Mouse (Mus musculus): ENCODE results near the gene Kcnt2.

The Kcnt2 gene

GRCm38 (mm10) chr1:140378791-140379190, 132.8 kb downstream of the Kcnt2 start:
- no peak for DNase-seq (ENCODE audit: low spot score)

- no peak for DNase-seq (ENCODE audit: low spot score)
Observed at GRCm38 (mm10) chr1:140379526-140379925, 133.6 kb downstream of the Kcnt2 start.

DNA sequence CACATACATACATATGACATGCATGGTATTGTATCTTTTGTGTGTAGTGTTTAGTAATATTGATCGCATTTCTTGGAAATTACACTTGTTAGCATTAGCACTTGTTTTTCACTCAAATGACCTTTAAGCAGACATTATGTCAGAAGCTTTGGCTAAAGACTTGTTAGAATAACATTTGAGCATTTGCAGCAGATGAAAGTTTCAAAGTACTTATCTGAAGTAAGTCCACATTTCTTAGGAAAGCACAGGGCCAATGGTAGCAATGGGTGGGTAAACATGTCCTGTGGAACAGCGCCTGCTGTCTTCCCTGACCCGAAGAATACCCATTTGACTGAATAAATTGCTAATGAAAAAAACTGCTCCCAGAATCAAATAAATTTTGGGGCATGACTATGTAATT, 135.1 kb downstream of the Kcnt2 start:
- DNase-seq (ENCODE audit: low spot score): peak; percentile 3

GRCm38 (mm10) chr1:140390301-140390700, 144.3 kb downstream of the Kcnt2 start:
- no peak for DNase-seq (ENCODE audit: low spot score)

DNA sequence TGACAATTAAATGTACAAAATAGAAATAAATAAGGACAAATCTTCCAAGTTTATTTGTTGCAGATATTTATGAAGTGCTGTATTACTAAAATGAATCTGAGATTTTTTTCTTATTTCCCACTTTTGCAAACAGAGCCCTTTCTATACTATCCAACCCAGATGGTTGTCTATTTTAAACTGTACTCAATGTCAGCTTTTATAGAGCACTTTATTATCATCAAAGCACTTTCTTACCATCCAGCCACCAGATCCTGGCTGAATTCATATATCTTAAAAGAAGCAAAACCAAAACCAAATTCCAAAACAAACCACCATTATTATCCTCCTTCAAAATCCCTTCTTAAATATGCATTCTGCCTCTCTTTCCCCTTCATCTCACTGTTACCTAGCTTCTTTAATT, 151.8 kb downstream of the Kcnt2 start:
- DNase-seq (ENCODE audit: low spot score): no peak

GRCm38 (mm10) chr1:140406631-140407288, 160.8 kb downstream of the Kcnt2 start:
- DNase-seq (ENCODE audit: low spot score): no peak

DNA sequence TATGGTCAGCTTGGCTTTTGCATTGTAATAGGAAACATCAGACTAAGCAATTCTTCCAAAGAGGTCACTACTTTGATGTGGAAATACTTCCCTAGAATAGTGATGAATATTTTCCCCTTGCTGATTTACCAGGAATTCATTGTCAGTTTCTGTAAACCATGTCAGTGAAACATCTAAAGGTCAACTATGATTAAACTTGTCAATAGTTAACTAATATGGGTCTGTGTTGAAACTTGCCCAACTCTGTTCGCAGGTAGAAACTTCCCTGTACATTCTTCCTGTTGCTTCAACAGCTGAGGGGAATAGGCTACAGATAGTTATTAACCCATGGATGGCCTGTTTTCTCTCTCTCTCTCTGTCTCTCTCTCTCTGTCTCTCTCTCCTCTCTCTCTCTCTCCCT, 169.8 kb downstream of the Kcnt2 start:
- DNase-seq (ENCODE audit: low spot score): no peak

DNA sequence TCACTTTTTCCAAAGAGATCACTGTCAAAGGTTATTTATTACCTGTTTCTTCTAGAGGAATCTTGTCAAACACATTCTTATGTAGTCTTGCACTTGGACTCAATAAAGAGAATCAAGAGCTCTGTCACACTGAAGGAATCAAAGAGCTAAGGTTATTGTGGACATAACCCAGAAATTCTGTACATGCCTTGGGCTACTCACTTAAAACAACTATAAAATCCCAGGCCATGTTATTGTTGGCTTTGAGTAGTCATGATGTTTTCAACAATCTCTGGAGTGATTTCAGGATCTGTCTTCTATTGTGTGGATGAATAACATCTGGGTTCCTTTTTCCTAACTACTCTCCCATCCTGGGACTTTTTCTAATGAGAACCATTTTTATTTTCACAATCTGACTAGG, 177.0 kb downstream of the Kcnt2 start:
- no peak for DNase-seq (ENCODE audit: low spot score)

DNA sequence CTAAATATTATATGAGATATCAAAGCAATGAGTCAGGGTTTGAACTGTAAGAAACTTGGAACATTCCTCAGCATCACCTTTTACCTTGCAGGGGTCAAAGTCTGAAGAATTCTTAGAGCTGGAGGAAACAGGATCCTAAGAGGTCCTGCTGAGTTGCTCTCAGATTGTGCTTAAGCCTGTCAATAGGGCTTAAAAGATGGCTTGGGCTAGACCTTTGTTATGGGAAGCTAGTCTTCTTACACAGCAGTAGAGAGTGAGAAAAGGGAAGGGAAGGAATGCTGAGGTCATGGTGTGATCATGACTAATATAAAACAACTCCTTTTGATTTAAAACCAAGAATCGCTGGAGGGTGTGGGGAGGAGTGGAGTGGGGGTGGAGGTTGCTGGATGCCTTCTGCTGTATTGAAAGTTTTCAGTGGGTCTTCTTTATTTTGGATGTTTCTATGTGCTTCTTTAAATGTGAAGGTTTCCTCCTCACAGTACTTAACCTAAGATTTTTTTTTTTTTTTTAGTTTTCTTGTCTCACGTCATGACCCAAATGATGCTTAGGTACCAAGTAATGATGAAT, 183.4 kb downstream of the Kcnt2 start:
- DNase-seq (ENCODE audit: low spot score): no peak

DNA sequence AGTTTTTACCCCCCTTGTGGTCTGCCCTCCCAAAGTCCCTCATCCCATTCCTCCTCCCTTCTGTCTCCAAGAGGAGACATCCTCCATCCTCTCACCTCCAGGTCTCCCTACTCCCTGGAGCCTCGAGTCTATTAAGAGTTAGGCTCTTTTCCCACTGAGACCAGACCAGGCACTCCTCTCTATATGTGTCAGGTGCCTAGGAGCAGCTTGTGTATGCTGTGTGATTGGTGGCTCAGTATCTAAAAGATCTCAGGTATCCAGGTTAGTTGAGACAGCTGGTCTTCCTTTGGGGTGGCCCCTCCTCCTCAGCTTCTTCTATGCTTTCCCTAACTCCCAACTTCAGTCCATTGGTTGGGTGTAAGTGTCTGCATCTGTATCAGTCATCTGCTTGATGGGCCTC, 186.1 kb downstream of the Kcnt2 start:
- DNase-seq (ENCODE audit: low spot score): no peak

GRCm38 (mm10) chr1:140434791-140435190, 188.8 kb downstream of the Kcnt2 start:
- no peak for DNase-seq (ENCODE audit: low spot score)

DNA sequence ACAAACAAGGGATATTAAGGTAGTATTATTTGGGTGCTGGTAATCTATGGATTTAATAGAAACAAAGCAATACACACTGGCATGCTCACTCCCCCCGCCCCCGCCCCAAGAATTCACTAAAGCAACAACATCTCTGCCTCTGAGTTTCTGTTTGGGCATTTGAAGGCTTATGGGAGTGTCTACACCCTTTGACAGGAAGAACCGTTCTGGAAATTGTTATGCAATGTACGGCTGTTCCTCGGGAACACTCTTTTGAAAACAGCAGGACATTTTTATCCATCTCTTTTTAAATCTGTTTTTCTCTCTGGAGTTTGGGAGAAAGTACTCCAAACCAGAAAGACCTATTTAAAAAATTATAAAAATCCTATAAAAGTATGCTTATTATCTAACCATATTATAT, 192.2 kb downstream of the Kcnt2 start:
- DNase-seq (ENCODE audit: low spot score): no peak

GRCm38 (mm10) chr1:140443904-140444303, 197.9 kb downstream of the Kcnt2 start:
- no peak for DNase-seq (ENCODE audit: low spot score)

DNA sequence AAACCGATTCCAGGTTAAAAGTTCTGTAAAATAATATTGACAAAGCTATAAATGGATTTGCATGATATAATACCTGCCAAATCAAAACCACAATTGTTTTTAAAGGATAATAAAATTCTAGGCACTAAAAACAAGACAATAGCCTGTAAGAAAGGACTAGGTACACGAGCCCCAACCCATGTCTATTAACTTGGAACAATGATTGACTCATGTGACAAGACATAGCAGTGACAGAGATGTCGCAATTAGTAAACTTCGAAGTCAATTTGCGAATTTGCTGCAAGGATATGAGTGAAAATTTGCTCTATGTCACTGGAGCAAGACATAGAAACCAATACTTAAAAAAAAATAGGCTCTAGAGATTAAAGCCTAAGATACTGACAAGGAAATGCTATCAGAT, 198.4 kb downstream of the Kcnt2 start:
- DNase-seq (ENCODE audit: low spot score): no peak

- DNase-seq (ENCODE audit: low spot score): no peak
Observed at GRCm38 (mm10) chr1:140451461-140451860, 205.5 kb downstream of the Kcnt2 start.

- DNase-seq (ENCODE audit: low spot score): no peak
Observed at GRCm38 (mm10) chr1:140451924-140452323, 206.0 kb downstream of the Kcnt2 start.

GRCm38 (mm10) chr1:140455903-140456302, 209.9 kb downstream of the Kcnt2 start:
- no peak for DNase-seq (ENCODE audit: low spot score)

GRCm38 (mm10) chr1:140456873-140457272, 210.9 kb downstream of the Kcnt2 start:
- DNase-seq (ENCODE audit: low spot score): no peak

GRCm38 (mm10) chr1:140468315-140468714, 222.4 kb downstream of the Kcnt2 start:
- no peak for DNase-seq (ENCODE audit: low spot score)

DNA sequence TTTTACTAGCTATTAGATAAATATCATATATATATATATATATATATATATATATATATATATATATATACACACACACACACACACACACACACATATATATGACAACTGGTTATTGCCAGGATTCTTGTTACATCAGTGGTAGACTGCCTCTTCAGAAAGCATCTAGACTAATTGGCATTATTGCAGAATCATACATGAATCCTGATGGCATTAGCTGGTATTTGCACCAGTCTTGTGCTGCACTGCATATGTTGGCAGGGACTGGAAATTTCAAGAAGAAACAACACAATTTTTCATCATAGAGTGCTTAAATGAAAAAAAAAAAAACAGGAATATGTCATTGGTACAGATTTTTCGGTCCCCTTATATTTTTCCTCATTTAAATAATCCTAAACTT, 223.6 kb downstream of the Kcnt2 start:
- no peak for DNase-seq (ENCODE audit: low spot score)

DNA sequence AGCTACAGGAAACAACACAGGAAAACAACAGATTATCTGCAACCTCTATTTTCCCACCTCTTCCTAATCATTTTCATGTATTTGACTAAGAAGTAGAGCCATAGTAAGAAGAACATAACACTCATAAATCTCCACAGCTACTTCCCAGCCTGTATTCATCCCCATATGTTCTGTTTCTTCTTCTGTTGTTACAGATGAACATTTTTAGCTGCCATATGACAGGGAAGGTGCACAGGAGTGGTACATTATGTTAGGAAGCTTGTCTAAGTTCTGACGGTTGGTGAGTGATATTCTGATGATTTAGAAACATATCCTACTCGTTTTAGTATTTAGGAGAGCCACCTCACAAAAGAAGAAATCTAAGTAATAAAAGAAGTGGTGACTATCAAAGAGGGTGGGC, 231.0 kb downstream of the Kcnt2 start:
- no peak for DNase-seq (ENCODE audit: low spot score)

DNA sequence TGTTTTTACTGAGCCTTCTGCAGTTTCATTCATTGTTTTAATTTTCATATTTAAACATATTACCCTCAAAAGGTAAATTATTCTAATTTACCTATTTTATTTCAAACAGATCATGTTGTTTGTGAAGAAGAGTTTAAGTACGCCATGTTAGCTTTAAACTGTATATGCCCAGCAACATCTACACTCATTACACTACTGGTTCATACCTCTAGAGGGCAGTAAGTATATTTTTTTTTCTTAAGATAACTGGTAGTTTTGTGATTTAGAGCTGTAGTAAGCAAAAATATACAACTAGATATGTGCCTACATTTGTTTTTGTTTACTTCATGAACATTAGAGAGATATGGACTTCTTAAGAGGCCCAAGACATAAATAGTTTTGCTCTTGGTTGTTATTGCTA, 238.1 kb downstream of the Kcnt2 start:
- DNase-seq (ENCODE audit: low spot score): no peak

GRCm38 (mm10) chr1:140489816-140490215, 243.9 kb downstream of the Kcnt2 start:
- DNase-seq (ENCODE audit: low spot score): no peak

DNA sequence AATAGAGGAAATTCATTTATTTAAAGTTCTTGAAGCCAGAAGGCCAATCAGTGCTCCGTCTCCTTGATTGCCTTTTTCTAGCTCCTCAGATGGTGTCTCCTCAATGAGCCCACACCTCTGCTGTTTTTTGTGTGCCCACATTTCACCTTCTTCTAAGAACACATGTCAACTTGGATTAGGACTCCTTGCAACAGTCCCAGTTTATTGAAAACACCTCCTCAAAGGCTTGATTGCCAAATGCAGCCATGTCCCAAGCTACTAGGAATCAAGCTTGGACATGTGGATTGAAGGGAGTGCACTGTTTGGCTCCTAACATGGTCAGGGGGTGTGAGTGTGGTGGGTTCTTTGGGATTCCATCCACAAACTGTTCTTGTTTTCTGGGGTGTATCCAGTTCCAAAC, 245.4 kb downstream of the Kcnt2 start:
- DNase-seq (ENCODE audit: low spot score): no peak

All from adipocyte (in vitro differentiated cells).